Mouse (Mus musculus): ENCODE results near the gene Mall.

Mall gene

GRCm38 (mm10) chr2:127729671-127730070 lies at the start of gene Mall:
Gene Mall (minus strand): TSS chr2:127729932.
- Histone ChIP-seq H3K9me3 (ENCODE audit: low read length) (no peaks in the 10 kb centered on the region), H3K4me1 (replicated peaks; ENCODE audit: low read depth, low read length) (peaks cover 33% of the 10 kb centered on the region), H3K36me3 (ENCODE audit: insufficient read depth, low read length) (no peaks in the 10 kb centered on the region), H3K4me3 (replicated peaks; ENCODE audit: low read length) (peak within 1 kb of the TSS; percentile 63), H3K27me3 (ENCODE audit: insufficient read depth, low read length) (peaks cover 51% of the 10 kb centered on the region)
- TF ChIP-seq POU5F1 (IDR thresholded peaks at IDR 0.05; ENCODE audit: borderline replicate concordance, low read length), result no peak
- TF ChIP-seq CTCF (conservative IDR thresholded peaks at IDR 0.05; ENCODE audit: low read length), result no peak
- TF ChIP-seq NANOG (IDR thresholded peaks at IDR 0.05; ENCODE audit: borderline replicate concordance, low read length), result no peak

DNA sequence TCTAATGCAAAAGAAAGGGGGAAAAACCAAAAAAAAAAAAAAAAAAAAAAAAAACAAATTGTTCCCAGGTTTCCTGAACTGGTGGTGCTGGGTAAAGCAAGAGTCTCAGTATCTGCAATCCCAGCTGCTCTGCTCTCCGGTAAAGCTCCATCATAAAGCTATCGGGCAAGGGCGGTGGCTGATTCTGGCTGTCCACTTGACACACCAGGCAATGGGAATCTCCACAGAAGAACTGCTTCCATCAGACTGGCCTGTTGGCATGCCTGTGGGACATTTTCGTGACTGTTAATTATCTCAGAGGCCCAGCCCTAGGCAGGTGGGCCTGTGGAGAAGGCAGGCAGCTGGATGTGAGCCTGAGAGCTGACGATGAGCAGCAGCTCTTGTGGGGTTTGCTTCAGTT lies 48.7 kb upstream of the Mall start:
- Histone ChIP-seq H3K36me3 (ENCODE audit: insufficient read depth, low read length) (no peaks in the 10 kb centered on the region; the same call in 1 of the 2 replicates), H3K4me1 (replicated peaks; ENCODE audit: low read depth, low read length) (peaks cover 12% of the 10 kb centered on the region), H3K9me3 (ENCODE audit: low read length) (no peaks in the 10 kb centered on the region), H3K4me3 (replicated peaks; ENCODE audit: low read length) (no peak overlapping the region), H3K27me3 (ENCODE audit: insufficient read depth, low read length) (no peaks in the 10 kb centered on the region)
- TF ChIP-seq NANOG (IDR thresholded peaks at IDR 0.05; ENCODE audit: borderline replicate concordance, low read length) (no peak), POU5F1 (IDR thresholded peaks at IDR 0.05; ENCODE audit: borderline replicate concordance, low read length) (no peak), CTCF (conservative IDR thresholded peaks at IDR 0.05; ENCODE audit: low read length) (no peak)

DNA sequence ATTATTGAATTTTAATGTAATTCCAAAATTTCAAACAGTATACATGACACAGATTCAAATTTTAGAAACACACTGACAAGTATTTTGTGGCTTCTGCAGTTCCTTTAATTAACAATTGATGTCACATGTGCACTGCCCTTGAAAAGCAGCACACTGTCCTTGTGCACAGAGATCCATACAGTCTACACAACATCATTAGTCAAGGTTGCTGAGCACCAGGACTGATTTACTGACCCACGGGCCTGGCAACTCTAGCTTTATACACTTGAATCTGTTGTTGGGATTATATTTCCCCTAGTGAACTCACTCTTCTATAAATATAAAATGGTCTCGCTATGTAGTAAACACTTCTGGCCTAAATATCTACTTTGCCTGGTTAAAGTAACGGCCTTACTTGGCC lies 45.3 kb upstream of the Mall start:
- no peak overlapping the region for H3K4me3 ChIP-seq (replicated peaks; ENCODE audit: low read length)
- no peaks in the 10 kb centered on the region; the same call in 1 of the 2 replicates for H3K36me3 ChIP-seq (ENCODE audit: insufficient read depth, low read length)
- peaks cover 18% of the 10 kb centered on the region for H3K4me1 ChIP-seq (replicated peaks; ENCODE audit: low read depth, low read length)
- H3K27me3 ChIP-seq (ENCODE audit: insufficient read depth, low read length), result no peaks in the 10 kb centered on the region
- no peaks in the 10 kb centered on the region for H3K9me3 ChIP-seq (ENCODE audit: low read length)
- TF ChIP-seq CTCF (conservative IDR thresholded peaks at IDR 0.05; ENCODE audit: low read length) (no peak), NANOG (IDR thresholded peaks at IDR 0.05; ENCODE audit: borderline replicate concordance, low read length) (no peak), POU5F1 (IDR thresholded peaks at IDR 0.05; ENCODE audit: borderline replicate concordance, low read length) (no peak)

DNA sequence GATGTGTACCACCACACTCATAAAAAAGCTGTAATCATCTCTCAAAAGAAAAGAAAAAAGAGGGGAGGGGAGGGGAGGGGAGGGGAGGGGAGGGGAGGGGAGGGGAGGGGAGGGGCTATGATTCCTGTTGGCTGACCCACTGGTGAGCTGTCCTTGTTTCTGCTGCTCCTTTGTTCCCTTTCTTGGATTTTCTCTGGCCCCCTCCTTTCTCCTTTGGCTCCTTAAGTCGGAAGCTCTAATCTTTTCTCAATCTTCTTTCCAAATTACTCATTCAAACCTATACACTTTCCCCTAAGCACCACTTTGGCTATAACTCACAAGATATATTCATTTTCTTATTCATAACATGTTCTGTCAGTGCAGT lies 44.8 kb upstream of the Mall start:
- Histone ChIP-seq H3K27me3 (ENCODE audit: insufficient read depth, low read length) (no peaks in the 10 kb centered on the region), H3K4me3 (replicated peaks; ENCODE audit: low read length) (no peak overlapping the region), H3K36me3 (ENCODE audit: insufficient read depth, low read length) (no peaks in the 10 kb centered on the region; the same call in 1 of the 2 replicates), H3K9me3 (ENCODE audit: low read length) (no peaks in the 10 kb centered on the region), H3K4me1 (replicated peaks; ENCODE audit: low read depth, low read length) (peaks cover 14% of the 10 kb centered on the region)
- TF ChIP-seq CTCF (conservative IDR thresholded peaks at IDR 0.05; ENCODE audit: low read length) (no peak), POU5F1 (IDR thresholded peaks at IDR 0.05; ENCODE audit: borderline replicate concordance, low read length) (no peak), NANOG (IDR thresholded peaks at IDR 0.05; ENCODE audit: borderline replicate concordance, low read length) (no peak)

- no peaks in the 10 kb centered on the region for H3K27me3 ChIP-seq (ENCODE audit: insufficient read depth, low read length)
- no peak overlapping the region for H3K4me3 ChIP-seq (replicated peaks; ENCODE audit: low read length)
- no peaks in the 10 kb centered on the region; the same call in 1 of the 2 replicates for H3K36me3 ChIP-seq (ENCODE audit: insufficient read depth, low read length)
- H3K9me3 ChIP-seq (ENCODE audit: low read length), result no peaks in the 10 kb centered on the region
- TF ChIP-seq POU5F1 (IDR thresholded peaks at IDR 0.05; ENCODE audit: borderline replicate concordance, low read length) (no peak), CTCF (conservative IDR thresholded peaks at IDR 0.05; ENCODE audit: low read length) (no peak), NANOG (IDR thresholded peaks at IDR 0.05; ENCODE audit: borderline replicate concordance, low read length) (no peak)
- peaks cover 14% of the 10 kb centered on the region for H3K4me1 ChIP-seq (replicated peaks; ENCODE audit: low read depth, low read length)
These were observed 44.3 kb upstream of the Mall start for GRCm38 (mm10) chr2:127773938-127774577.

GRCm38 (mm10) chr2:127761587-127761986 lies 31.9 kb upstream of the Mall start:
- H3K4me3 ChIP-seq (replicated peaks; ENCODE audit: low read length), result no peak overlapping the region
- TF ChIP-seq POU5F1 (IDR thresholded peaks at IDR 0.05; ENCODE audit: borderline replicate concordance, low read length) (no peak), CTCF (conservative IDR thresholded peaks at IDR 0.05; ENCODE audit: low read length) (no peak), NANOG (IDR thresholded peaks at IDR 0.05; ENCODE audit: borderline replicate concordance, low read length) (no peak)
- peaks cover 14% of the 10 kb centered on the region for H3K4me1 ChIP-seq (replicated peaks; ENCODE audit: low read depth, low read length)
- H3K36me3 ChIP-seq (ENCODE audit: insufficient read depth, low read length), result no peaks in the 10 kb centered on the region
- H3K27me3 ChIP-seq (ENCODE audit: insufficient read depth, low read length), result peaks cover 11% of the 10 kb centered on the region; the same call in 1 of the 2 replicates
- no peaks in the 10 kb centered on the region for H3K9me3 ChIP-seq (ENCODE audit: low read length)

- Histone ChIP-seq H3K4me3 (replicated peaks; ENCODE audit: low read length) (no peak overlapping the region), H3K4me1 (replicated peaks; ENCODE audit: low read depth, low read length) (peaks cover 14% of the 10 kb centered on the region), H3K9me3 (ENCODE audit: low read length) (no peaks in the 10 kb centered on the region), H3K27me3 (ENCODE audit: insufficient read depth, low read length) (peaks cover 11% of the 10 kb centered on the region; the same call in 1 of the 2 replicates), H3K36me3 (ENCODE audit: insufficient read depth, low read length) (no peaks in the 10 kb centered on the region)
- TF ChIP-seq POU5F1 (IDR thresholded peaks at IDR 0.05; ENCODE audit: borderline replicate concordance, low read length) (no peak), NANOG (IDR thresholded peaks at IDR 0.05; ENCODE audit: borderline replicate concordance, low read length) (no peak), CTCF (conservative IDR thresholded peaks at IDR 0.05; ENCODE audit: low read length) (no peak)
These were observed 30.8 kb upstream of the Mall start for GRCm38 (mm10) chr2:127760429-127761000.

- H3K36me3 ChIP-seq (ENCODE audit: insufficient read depth, low read length), result no peaks in the 10 kb centered on the region
- H3K27me3 ChIP-seq (ENCODE audit: insufficient read depth, low read length), result peaks cover 11% of the 10 kb centered on the region; the same call in 1 of the 2 replicates
- no peak overlapping the region for H3K4me3 ChIP-seq (replicated peaks; ENCODE audit: low read length)
- H3K9me3 ChIP-seq (ENCODE audit: low read length), result no peaks in the 10 kb centered on the region
- peaks cover 14% of the 10 kb centered on the region for H3K4me1 ChIP-seq (replicated peaks; ENCODE audit: low read depth, low read length)
- TF ChIP-seq POU5F1 (IDR thresholded peaks at IDR 0.05; ENCODE audit: borderline replicate concordance, low read length), result no peak
- no peak for TF ChIP-seq NANOG (IDR thresholded peaks at IDR 0.05; ENCODE audit: borderline replicate concordance, low read length)
- TF ChIP-seq CTCF (conservative IDR thresholded peaks at IDR 0.05; ENCODE audit: low read length), result no peak
These were observed 30.3 kb upstream of the Mall start for GRCm38 (mm10) chr2:127760014-127760413.
